Mouse (Mus musculus): ENCODE results near the gene Soat1.

DNA sequence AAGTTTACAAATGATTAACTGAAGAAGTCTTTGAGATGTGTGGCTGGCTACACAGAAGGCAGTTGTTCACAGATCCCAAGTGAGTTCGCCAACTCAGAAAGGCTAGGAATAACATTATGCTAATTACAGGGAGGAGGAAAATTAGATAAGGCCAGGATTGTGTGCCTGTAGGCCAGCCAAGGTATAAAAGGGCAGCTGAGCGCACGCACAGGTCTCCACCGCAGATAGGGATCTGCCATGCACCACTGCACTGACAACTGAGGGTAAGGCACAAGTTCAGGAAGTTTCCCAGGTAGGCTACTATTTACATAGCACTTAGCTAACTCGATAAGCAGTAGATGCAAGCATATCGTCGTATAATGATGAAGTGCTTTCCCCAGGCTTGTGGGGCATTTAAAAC is 3.6 kb downstream of the Soat1 start:
- no peak for TF ChIP-seq CTCF (IDR thresholded peaks at IDR 0.05; ENCODE audit: low read depth)
- TF ChIP-seq EP300 (IDR thresholded peaks at IDR 0.05; ENCODE audit: low read depth) = no peak

Measured in liver, postnatal 0 days (tissue).